Mouse (Mus musculus): ENCODE data around the gene Yes1. TPM values are rescaled to one million over a fixed set of nuclear protein-coding genes. Genes with fewer than 3 reads are reported as not detected.
"Not testable (repeated sequence)": the region's sequence is repeated elsewhere in the genome, so short reads cannot be mapped to it uniquely, and the experiment has no call there.

The Yes1 gene
- total RNA-seq (2021), result 10 to 100 TPM; 43.6 to 46.2 TPM
- long read RNA-seq, experiment 1, transcript Yes1-205 (12 exons, 2,657 nt), result major isoform, 7 of 11 reads
- long read RNA-seq, experiment 1, partial matches to known transcripts, result 1 of 11 reads
- long read RNA-seq, experiment 1, other reads (novel, unspliced or antisense), result 3 of 11 reads
- long read RNA-seq, experiment 2, full-length matches to known transcripts, result 37 of 51 reads
- long read RNA-seq, experiment 2, partial matches to known transcripts, result 4 of 51 reads
- long read RNA-seq, experiment 2, other reads (novel, unspliced or antisense), result 10 of 51 reads

- DNase-seq (ENCODE audit: low spot score in 2 of 2), result peak; percentile 73 to 77
Measured at GRCm38 (mm10) chr5:32610801-32611340, at the start of gene Yes1. Gene Yes1, plus strand, starts transcription at chr5:32611171.

- DNase-seq (ENCODE audit: low spot score in 2 of 2), result no peak
Measured at GRCm38 (mm10) chr5:32564697-32565096, 46.3 kb upstream of the Yes1 start.

- DNase-seq (ENCODE audit: low spot score in 2 of 2), result no peak
Measured at GRCm38 (mm10) chr5:32571802-32572201, 39.2 kb upstream of the Yes1 start.

GRCm38 (mm10) chr5:32588136-32588535 lies 22.8 kb upstream of the Yes1 start:
- peak in 1 of 2 experiments; percentile 38 for DNase-seq (ENCODE audit: low spot score in 2 of 2)

DNA sequence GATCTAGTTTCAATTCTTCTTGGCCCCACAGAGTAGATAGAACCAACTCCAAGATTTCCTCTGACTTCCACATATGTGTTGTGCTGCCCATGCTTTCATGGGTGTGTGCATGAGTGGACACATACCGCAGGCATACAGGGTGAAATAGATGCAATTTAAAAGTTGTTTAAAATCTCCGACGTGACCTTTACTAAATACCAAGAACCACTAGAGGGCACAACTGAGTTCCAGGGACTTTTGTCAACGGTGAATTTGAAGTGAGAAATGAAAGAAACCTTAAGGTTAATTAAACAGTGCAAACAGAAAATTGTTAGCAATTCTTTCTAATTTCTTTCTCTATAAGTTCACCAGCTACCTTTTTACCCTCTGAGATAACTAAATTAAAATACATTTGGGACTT lies 17.2 kb upstream of the Yes1 start:
- no peak for DNase-seq (ENCODE audit: low spot score in 2 of 2)

DNA sequence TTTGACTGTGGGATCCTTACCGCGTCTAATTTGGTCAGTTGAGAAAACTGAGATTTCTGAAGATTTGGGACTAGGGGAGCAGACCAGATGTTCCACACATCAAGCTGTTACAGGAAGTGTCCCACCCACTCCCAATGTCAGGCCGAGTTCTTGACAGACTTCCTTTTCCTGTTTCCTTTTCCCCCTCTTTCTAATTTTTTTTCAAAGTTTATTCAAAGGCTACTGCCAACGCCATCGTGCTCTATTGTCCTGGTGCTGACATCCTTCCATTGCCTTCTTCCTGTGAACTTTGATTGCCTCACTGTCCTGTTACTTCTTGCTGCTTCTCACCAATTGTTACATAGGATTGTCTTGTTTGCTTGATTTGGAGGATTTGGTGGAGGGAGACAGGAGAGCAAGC lies 16.6 kb upstream of the Yes1 start:
- no peak for DNase-seq (ENCODE audit: low spot score in 2 of 2)

- no peak for DNase-seq (ENCODE audit: low spot score in 2 of 2)
Measured at GRCm38 (mm10) chr5:32605911-32606310, 5.1 kb upstream of the Yes1 start.

- DNase-seq (ENCODE audit: low spot score in 2 of 2), result peak in 1 of 2 experiments; percentile 14
Measured at GRCm38 (mm10) chr5:32607776-32608355, 3.1 kb upstream of the Yes1 start.

DNA sequence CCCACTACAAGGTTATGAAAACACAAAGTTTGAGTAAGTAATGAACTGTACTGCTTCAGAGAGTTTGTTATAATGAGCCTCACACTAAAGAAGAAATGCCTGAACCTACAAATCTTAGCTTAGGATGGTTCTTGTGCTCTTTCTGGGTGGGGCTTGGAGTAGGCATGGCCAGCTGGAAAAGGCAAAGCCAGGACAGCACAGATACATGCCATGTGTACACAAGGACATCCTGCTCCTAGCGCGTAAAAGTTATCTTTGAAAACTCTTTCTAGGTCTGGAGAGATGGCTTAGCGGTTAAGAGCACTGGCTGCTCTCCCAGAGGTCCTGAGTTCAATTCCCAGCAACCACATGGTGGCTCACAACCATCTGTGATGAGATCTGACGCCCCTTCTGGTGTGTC lies 2.5 kb upstream of the Yes1 start:
- no peak for DNase-seq (ENCODE audit: low spot score in 2 of 2)

DNA sequence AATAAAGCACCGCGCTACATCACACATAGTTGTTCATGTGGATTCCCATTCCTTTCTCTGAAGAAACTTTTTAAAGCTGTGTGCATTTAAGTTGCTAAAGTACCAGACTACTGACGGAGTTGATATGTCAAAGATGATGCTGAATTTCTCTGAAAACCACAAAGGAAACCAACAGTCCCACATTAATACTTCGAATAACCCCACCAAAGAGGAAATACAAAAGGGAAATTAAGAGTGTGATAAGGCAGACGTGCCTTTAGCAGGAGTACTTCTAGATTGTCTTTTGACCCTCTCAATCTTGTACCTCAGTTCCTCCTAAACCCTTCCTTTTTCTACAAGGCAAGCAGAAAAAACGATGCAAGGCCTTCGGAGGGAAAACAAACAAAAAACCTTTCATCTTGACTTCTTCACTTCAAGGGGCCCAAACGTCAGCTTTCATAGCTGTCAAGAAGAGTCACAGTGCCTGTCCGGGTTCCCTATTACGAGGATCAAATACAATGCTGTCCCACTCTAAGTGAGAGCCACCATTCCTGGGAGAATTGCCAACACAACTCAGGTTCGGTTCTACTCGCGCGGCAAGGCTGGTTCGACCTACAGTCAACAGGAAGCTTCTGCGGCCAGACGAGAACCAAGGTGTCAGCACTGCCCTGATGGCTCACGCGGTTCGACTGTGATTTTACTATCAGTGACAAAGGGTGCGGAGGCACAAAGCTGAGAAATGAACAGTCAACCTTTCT lies 739 bp upstream of the Yes1 start:
- no peak for DNase-seq (ENCODE audit: low spot score in 2 of 2)

GRCm38 (mm10) chr5:32611341-32611961 lies 480 bp downstream of the Yes1 start:
- DNase-seq (ENCODE audit: low spot score in 2 of 2), result no peak

- DNase-seq (ENCODE audit: low spot score in 2 of 2), result no peak
Measured at GRCm38 (mm10) chr5:32614291-32614690, 3.3 kb downstream of the Yes1 start.

DNA sequence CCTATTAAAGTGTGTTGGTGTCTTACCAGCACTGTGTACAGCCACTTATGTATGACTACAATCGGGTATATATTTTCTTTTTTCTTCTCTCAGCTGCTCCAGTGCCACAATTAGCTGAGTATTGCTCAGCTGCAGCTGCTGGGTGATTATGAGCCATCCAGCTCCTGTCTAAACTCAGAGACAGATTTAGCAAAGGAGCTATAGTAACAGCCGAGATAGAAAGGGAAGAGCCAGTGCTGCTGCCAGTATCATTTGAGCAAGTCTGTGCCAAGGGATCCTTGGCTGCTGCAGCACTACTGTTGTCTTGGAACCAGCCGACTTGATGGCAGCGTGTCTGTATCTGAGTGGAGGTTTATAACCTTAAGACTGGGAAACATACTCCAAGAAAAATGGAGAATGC lies 3.7 kb downstream of the Yes1 start:
- DNase-seq (ENCODE audit: low spot score in 2 of 2), result no peak

- not testable (repeated sequence) for DNase-seq (ENCODE audit: low spot score in 2 of 2)
Measured at GRCm38 (mm10) chr5:32616489-32616888, 5.5 kb downstream of the Yes1 start.

GRCm38 (mm10) chr5:32617851-32618250 lies 6.9 kb downstream of the Yes1 start:
- DNase-seq (ENCODE audit: low spot score in 2 of 2), result no peak

- DNase-seq (ENCODE audit: low spot score in 2 of 2), result no peak
Measured at GRCm38 (mm10) chr5:32623649-32624048, 12.7 kb downstream of the Yes1 start.

DNA sequence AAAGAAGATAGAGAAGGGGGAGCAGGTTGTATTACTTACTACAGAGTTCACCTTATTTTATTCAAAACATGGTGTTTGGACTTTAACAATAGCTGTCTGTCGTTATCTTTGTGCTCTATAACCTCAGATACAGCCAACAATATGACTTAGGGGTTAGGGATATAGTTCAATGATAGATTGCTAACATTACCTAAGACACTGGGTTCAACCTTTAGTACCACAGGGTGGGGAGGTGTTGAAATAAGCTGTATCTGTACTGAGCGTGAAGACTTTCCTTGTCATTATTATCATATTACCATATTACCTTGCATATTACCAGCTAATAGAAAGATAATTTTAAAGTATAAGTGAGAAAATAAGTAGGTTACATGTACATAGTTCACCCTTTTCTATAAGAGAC lies 13.8 kb downstream of the Yes1 start:
- DNase-seq (ENCODE audit: low spot score in 2 of 2), result no peak

DNA sequence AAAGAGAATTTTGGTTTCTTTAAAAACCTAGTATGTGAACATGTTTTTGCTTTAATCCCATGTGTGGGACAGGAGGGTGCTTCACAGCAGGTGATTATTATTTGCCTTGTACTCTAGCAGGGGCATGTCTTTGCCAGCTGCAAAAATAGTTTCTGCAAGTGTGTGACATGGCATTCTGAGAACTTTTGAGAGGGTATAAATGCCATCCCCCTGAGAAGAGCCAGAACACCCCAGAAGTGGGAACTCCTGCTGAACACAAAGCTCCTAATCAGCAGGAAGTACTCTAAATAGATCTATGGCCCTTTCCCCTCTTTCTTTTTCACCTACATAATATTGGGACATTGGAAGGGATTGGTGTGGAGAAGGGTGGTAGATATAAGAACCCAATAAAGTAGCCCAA lies 22.2 kb downstream of the Yes1 start:
- no peak for DNase-seq (ENCODE audit: low spot score in 2 of 2)

DNA sequence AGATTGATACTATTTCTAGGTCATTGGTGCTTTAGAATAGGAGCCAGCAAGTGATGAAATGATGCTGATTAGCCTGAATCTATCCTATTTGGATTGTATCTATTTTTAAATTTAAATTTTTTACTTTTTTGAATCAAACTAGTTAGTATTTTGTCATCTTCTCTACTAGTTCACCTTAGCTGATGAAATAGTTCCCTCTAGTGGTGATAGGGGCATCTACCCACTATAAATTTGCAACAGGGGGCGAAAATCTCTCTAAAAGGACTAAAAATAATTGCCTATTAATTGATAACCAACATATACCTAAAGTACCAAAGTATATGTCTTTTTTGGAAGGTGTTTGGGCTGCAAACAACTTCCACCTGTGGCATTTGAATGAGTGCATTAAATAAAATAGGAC lies 46.4 kb downstream of the Yes1 start:
- no peak for DNase-seq (ENCODE audit: low spot score in 2 of 2)

DNA sequence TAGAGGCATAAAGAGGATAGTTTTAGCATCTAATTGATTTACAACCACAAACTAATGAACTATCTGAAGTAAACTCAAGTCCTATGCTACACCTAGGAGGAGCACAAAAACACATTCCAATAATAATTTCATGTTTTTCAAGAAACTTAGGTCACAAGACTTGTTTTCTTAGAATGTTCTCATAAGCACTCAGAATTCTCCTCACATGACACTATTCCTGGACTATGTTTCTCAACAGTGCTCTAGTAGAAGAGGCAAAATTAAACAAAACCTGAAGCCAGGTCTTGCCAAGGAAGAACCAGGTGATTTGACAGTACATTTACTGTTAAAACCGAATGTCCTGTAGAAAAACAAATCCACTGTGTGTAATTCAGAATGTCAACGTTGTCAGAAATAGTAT lies 71.5 kb downstream of the Yes1 start:
- no peak for DNase-seq (ENCODE audit: low spot score in 2 of 2)

DNA sequence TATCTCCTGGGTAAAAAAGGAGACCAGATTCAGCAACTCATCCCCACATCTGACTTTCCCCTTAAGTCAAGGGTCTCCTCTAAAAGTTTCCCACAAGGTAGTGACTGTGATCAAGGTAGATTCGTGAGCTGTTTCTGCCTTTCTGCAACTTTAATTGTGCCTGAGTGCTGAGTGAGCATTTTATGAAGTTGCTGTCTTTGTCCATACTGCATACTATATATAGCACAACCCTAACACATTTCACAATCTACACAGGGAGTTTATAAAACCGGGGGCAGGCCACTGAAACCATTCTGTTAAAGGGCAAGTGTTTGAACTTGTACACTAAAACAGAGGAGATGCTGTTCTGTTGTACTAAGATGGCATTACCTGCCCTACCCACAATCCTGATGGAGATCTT lies 82.4 kb downstream of the Yes1 start:
- DNase-seq (ENCODE audit: low spot score in 2 of 2), result no peak
